Mouse (Mus musculus) retina, embryonic 14.5 days (tissue): Measurements from ENCODE around the gene Pgp.

Experiments
- DNase-seq: peaks from one replicate; pipeline ENCODE4 v3.0.0-alpha.2; 2015; ENCODE audit warnings: low spot score

Pgp gene

GRCm38 (mm10) chr17:24461580-24461979 lies 8.6 kb upstream of the Pgp start:
- DNase-seq = peak; percentile 78

- DNase-seq = no peak
Measured at GRCm38 (mm10) chr17:24462932-24463331, 7.3 kb upstream of the Pgp start.

- peak; percentile 57 for DNase-seq
Measured at GRCm38 (mm10) chr17:24463374-24464133, 6.6 kb upstream of the Pgp start.

- no peak for DNase-seq
Measured at GRCm38 (mm10) chr17:24468636-24469246, 1.5 kb upstream of the Pgp start.

DNA sequence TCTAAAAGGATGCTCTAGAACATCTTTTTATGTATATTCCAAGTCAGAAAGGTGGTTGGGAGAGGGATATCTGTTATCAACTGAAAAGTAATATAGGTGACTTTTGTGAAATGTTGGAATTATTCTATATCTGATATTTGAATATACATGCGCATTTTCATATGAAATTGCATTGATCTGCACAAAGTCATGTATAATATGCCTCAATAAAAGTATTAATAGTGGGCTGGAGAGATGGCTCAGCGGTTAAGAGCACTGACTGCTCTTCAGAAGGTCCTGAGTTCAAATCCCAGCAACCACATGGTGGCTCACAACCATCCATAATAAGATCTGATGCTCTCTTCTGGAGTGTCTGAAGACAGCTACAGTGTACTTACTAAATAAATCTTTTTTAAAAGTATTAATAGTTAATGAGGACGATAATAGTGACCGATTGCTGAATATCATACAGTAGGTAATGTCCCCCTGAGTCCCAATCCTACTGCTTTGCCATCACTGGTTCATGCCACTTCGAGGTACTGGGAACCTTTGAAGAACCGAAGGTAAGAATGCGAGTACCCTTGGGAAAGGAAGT lies 769 bp upstream of the Pgp start:
- DNase-seq = no peak

DNA sequence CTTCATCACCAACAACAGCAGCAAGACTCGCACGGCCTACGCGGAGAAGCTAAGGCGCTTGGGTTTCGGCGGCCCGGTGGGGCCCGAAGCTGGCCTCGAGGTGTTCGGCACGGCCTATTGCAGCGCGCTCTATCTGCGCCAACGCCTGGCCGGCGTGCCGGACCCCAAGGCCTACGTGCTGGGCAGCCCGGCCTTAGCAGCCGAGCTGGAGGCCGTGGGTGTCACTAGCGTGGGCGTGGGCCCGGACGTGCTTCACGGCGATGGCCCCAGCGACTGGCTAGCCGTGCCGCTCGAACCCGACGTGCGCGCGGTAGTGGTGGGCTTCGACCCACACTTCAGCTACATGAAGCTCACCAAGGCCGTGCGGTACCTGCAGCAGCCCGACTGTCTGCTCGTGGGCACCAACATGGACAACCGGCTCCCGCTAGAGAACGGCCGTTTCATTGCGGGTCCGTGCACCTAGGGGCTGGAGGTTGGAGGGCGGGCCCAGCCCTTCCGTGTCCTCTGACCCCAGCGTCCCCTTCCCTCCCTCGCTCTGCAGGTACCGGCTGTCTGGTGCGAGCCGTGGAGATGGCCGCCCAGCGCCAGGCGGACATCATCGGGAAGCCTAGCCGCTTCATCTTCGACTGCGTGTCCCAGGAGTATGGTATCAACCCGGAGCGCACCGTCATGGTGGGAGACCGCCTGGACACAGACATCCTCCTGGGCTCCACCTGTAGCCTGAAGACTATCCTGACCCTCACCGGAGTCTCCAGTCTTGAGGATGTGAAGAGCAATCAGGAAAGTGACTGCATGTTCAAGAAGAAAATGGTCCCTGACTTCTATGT lies 722 bp downstream of the Pgp start:
- DNase-seq = peak; percentile 49

DNA sequence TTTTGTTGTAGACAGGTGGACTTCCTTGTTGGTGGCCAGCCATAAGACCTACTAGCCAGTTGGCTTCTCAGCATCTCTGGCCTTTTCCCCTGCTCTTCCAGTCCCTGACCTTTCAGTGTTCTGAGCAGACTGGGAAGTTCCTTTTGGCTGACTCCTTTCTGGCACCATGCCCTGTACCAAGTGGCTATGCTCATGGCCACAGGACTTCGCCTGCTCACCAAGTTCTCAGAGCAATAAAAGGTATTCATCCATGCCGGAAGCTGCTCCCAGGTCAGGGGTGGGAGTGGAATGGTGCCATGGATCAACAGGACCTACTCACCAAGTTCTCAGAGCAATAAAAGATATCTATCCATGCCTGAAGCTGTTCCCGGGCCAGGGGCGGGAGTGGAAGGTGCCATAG lies 2.3 kb downstream of the Pgp start:
- DNase-seq = no peak

DNA sequence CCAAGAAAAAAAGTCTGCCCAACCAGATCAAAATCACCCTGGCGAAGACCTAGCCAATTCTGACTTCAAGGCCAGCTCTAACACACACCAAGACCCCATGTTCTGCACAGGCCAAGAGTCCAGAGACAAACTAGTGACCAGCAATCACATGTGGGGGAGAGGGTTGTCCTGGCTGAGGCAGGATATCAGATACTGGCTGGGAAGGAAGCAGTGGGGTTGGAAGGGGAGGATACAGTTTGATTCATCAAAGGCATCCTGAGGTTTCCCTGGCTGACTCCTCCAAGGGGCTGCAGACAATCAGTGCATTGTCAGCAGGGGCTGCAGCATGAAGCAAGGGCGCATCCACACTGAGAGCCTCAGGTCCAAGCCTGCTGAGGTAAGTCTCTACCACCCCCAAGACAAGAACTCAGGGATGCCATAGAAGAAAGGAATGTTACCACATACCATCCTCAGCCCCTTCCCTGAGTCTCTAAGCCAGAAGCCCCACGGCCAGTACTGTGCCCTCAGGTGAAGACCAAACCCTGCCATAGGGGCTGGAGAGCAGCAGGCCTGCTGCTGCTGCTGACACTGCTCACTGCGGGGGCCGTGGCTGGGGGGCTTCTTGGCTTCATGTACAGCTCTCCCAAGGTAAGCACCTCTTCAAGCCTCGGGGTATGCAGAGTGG lies 3.6 kb downstream of the Pgp start, which contains the start of gene Bricd5:
TSS of gene Bricd5 (plus strand) at position 273 of the 664 bp plus-strand sequence.
- DNase-seq = no peak

DNA sequence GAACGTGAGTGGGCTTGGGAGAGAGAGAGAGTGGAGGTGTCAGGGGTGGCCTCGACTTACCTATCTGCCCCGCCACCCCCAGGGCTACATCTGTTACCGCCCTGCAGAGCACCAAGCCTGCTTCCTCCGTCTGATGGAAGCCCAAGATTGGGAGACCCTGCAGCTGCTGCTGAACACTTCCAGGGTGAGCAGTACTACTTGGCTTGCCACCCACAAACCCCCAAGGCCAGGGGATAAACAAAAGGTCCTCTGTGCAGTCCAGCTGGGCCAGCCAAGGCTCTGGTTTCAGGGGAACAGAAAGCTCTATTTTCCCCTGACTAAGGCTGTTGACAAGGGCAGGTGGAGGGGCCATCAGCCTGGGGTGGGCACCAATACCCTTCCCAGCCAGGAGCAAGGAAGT lies 4.4 kb downstream of the Pgp start:
- DNase-seq = no peak

- no peak for DNase-seq
Measured at GRCm38 (mm10) chr17:24475586-24475985, 5.4 kb downstream of the Pgp start.

DNA sequence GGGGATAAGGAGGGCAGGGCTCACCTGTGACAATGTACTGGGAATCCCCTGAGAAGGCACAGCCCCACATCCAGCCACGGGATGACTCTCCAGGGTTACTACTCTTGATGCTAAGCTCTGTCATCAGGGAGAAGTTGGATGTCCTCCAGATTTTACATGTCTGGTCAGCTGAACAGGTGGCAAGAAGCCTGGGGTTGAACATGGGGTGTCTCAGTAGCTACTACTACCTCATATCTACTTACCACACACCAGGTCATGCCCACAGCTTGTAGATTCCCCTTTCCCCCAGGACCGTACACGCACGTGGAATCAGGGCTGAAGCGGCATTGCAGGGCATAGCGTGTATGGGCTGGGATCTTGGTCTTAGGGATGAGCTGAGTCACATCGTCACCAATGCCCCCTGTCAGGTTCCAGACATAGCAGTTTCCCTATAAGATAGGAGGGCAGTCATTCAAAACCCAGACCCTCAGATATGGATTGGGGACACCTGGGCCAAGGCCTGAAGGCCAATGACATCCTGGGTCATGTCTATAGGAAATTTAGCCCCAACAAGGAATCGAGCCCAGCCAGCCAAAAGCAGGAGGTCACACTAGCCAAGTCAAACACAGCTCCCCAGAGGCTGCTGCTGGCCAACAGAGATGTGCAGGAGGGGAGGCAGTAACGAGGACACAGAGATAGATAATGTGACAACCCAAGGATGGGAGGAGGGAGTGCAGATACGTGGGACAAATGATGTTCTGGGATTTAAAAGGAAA lies 6.0 kb downstream of the Pgp start:
- DNase-seq = no peak

- no peak for DNase-seq
Measured at GRCm38 (mm10) chr17:24477053-24477984, 7.1 kb downstream of the Pgp start.

- DNase-seq = peak; percentile 33
Measured at GRCm38 (mm10) chr17:24477985-24478600, 7.9 kb downstream of the Pgp start.

DNA sequence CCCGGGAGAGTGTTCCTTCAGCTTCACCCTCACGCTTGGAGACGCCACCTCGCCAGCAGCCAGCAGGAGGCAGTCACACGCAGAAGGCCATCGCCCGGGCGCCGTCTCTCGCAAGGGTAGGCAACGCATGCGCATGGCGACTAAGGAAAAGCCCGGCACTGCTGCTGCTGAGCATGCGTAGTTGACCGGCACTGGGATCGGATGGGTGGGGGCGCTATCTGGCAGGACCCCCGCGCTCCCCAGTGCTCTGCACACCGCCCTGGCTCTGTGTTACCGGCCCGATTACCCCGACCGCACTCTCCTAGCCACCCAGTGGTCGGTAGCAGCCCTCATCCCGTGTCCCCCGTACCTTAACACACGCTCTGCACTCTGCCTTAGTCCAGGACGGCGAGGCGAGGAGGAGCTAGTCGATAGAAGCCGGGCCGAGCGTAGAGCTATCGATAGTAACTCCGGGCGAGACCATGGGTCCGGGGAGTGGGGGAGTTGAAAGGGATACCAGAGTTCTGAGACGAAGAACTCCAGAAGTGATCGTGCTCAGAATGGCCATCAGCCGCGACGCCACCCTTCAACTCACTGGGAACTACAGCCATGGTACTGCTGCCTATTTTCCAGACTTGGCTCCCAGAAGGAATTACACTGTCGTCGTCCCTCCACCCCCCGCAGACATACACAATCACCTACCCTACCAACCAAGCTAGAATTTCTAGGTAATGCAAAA lies 8.6 kb downstream of the Pgp start, which contains the start of gene Mlst8:
TSS of gene Mlst8 (minus strand) at position 416 of the 718 bp plus-strand sequence.
- peak; percentile 97 for DNase-seq

- DNase-seq = no peak
Measured at GRCm38 (mm10) chr17:24479431-24479830, 9.2 kb downstream of the Pgp start.

DNA sequence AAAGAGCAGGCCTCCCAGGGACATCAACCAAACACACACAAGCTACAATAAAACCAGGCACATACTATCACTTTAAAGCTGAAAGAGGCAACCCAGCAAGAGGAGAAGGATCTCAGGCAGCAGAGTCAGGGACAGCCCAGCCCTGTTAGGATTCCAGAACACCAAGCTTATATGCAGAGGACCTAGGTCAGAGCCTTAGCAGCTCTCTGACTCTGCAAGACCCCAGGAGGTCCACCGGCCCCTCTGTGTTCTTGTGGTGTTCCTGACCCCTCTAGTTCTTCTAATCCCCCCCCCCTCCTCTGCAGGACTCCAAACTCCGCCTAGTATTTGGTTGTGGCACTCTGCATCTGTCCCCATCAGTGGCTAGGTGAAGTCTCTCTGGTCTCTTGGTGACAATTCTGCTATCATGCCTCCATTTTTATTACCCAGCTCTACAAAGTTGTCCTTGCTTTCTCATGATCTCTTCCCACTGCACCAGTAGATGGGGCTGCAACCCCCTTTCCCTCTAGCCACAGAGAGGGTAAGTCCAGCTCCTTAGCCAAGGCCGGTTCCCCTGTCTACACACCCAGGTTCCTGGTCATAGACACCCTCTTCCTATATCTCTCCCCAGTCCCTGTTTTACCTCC lies 10.1 kb downstream of the Pgp start:
- peak; percentile 34 for DNase-seq

- no peak for DNase-seq
Measured at GRCm38 (mm10) chr17:24481027-24481815, 11.0 kb downstream of the Pgp start.
